Mouse (Mus musculus) liver, adult (tissue): Measurements from ENCODE around the gene Gcc1.
A peak's percentile ranks its signal among the peaks of the same experiment; 100 is the strongest.

Experiments used
- GATA4 ChIP-seq: IDR thresholded peaks from 2 replicates; pipeline ENCODE4 v1.6.1; 2014; ENCODE audit warnings: mild to moderate bottlenecking, low read length; ENCODE audit not compliant: insufficient replicate concordance

The Gcc1 gene

GRCm38 (mm10) chr6:28428290-28428689 lies at the start of gene Gcc1:
Gcc1 (minus strand) TSS chr6:28428390.
- no peak for TF ChIP-seq GATA4

- TF ChIP-seq GATA4: no peak
These were observed 46.6 kb upstream of the Gcc1 start, which contains the start of gene Snd1 for GRCm38 (mm10) chr6:28474839-28475238. Snd1 (plus strand) TSS chr6:28475139.

GRCm38 (mm10) chr6:28474211-28474610 lies 46.0 kb upstream of the Gcc1 start:
- no peak for TF ChIP-seq GATA4

- TF ChIP-seq GATA4: no peak
These were observed 43.3 kb upstream of the Gcc1 start for GRCm38 (mm10) chr6:28471284-28472035.

DNA sequence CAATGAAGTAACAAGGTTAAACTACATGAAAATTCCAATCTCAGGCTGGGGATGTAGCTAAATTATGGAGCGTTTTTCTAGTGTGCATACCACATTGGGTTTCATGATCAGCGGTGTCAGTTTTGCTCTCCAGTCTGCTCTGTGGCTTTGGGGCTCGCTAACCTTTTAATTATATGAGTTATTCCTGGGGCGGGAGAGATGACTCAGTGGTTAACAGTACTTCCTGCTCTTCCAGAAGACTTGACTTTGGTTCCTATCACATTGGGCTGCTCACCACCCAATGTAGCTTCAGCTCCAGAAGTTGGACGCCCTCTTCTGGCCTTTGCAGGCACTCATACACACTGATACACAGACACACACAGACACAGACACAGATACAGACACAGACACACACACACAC lies 42.4 kb upstream of the Gcc1 start:
- TF ChIP-seq GATA4: no peak

DNA sequence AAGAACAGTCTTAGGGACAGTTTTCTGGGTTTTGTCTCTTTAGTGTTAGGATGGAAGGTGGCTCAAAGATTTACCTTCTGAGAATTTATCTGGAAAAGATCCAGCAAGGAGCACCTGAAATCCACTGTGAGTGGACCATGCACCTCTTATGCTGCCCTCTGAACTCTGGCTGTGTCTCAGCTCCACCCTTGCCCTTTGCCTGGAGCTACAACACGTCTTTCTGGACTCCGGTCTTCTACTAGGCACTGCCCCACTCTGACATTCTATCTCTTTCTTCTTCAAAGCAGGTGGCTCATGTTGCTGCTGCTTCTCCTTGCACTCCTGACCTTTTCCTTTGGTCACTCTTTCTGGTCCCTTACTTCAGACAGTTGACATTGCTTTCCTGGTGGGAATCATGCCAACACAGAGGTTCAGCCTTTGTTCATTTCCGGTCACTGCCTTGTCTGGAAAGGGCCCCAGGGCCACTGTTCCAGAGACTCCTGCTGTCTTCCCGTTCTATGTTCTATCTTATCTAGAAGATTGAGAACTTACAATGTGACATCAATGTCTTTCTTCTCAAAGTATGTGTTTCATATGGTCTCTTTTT lies 41.9 kb upstream of the Gcc1 start:
- TF ChIP-seq GATA4: peak; percentile 26; the same call in 1 of the 2 replicates

DNA sequence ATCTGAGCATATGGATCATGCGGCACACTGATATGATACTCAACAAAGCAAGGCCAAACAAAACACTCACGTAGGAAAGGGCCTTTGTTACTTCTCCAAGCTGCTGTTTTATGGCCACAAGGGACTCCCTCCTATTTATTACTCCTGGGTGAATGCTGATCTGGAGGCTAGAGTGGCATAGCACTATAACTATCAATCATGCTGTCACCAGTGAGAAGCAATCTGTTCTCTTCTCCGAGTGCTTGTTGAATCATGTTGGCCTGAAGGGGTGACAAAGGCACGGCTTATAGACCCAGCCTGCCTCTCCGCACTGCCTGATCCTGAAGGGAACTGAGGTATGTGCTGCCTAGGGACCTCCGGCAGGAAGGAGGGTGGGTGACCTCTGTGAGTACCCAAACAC lies 36.4 kb upstream of the Gcc1 start:
- no peak for TF ChIP-seq GATA4

DNA sequence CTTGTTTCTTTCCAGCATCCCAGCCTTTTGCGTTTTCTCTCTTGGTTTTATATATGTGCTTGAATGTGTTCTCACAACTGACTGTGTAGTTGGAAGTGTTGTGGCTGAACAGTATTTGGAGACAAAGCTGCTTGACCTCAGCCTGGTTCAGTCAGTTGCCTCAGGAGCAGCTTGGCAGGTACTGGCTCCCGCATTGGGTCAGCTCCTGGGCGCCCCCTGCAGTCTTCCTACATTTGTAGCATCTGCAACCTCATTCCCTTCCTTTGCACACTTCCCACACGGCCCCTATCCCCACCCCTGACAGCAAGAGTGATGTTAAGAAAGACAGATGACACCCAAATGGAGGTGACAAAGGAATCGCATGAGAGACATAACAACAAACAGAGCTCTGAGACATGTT lies 32.3 kb upstream of the Gcc1 start:
- no peak for TF ChIP-seq GATA4

DNA sequence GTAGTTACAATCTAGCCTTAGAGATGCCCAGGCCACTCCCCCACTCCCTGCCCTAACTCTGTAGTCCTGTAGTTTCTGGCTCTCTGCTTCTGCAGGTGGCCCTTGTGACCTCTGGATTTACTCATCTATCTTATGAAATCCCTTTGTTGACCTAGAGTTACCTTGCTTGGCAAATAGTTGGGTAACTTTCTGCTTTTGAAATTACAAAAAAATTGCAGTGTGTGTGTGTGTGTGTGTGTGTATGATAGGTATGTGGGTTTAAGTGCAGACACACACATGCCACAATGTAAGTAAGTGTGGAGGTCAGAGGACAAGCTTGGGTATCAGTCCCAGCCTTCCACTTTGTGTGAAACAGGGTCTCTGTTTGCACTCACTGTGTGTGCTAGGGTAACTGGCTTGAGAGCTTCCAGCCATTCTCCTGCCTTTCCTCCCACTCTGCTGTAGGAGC lies 31.1 kb upstream of the Gcc1 start:
- TF ChIP-seq GATA4: no peak

DNA sequence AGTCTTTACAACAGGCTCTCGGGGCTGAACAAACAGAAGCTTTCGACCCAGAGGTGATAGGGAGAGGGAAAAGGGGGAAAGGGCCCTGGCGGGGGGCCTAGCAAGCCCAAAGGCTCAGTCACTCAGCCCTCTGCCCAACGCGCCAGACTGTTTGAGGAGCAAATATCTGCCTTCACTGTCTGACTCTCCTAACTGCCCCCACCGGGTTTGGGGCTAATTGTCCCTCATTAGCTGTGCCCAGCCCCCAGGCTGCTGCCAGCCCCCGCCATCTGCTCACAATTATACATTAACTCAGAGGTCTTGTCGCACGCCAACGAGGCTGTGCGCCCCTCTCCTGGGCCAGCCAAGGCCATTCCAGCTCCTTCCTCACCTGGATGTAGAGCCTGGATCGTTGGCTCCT lies 22.8 kb upstream of the Gcc1 start:
- no peak for TF ChIP-seq GATA4

DNA sequence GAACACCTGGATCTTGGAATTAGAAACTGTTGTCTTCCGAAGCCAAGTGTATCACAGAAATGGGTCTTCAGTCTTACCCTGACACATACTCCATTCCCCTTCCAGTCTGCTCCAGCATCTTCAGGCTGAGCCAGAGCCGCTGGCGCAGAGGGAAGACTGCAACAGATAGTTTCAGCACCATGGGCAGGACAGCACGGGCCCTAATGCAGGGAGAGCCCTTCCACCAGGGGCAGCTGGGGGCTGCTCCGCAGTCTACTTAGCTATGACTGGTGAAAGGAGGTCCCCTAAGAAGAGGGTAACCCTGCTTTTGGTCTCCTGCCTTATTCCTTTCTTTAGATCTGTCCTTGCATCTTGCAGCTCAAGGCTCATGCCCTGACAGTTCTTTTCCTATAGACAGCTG lies 22.3 kb upstream of the Gcc1 start:
- TF ChIP-seq GATA4: no peak

DNA sequence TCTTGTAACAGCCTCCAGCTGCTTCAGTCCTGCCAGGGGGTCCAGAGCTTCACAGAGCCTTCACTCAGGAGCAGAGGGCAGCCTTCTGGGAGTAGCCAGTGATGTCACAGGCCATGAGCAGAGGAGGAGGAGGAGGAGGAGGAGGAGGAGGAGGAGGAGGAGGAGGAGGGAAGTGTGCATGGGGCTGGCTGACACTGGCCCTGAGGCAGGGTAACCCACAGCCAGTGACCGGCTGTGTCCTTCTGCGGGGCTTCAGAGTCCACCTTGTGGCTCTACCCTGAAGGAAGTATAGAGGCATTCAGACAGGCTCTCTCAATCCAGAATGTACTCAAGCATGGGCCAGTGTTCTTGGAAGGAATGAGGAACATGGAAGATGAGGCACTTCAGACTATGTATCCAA lies 21.1 kb upstream of the Gcc1 start, which contains the start of gene Pax4:
TSS of gene Pax4 (minus strand) at position 101 of the 400 bp plus-strand sequence.
- TF ChIP-seq GATA4: no peak

- TF ChIP-seq GATA4: no peak
These were observed 19.7 kb upstream of the Gcc1 start for GRCm38 (mm10) chr6:28447937-28448336.

GRCm38 (mm10) chr6:28431538-28431855 lies 3.3 kb upstream of the Gcc1 start:
- TF ChIP-seq GATA4: no peak

GRCm38 (mm10) chr6:28430795-28431537 lies 2.8 kb upstream of the Gcc1 start:
- no peak for TF ChIP-seq GATA4

GRCm38 (mm10) chr6:28429870-28430269 lies 1.7 kb upstream of the Gcc1 start:
- no peak for TF ChIP-seq GATA4
